Mouse (Mus musculus): ENCODE measurements at regions not wholly inside any gene's neighbourhood (a gene's known extent, or its start where the extent isn't known, plus 50 kb on each side); places are given as distances from the start of the nearest gene placed in this dataset.

GRCm38 (mm10) chr13:102598181-102598580 lies 95.2 kb upstream of the Cd180 start:
- ATAC-seq (ENCODE audit: low FRiP score), result no peak

GRCm38 (mm10) chr13:102599602-102600001 lies 93.8 kb upstream of the Cd180 start:
- H3K4me2 ChIP-seq (replicated peaks; ENCODE audit: low read depth, low read length), result no peak overlapping the region
- DNase-seq (ENCODE audit: low spot score) (peak; percentile 20), ATAC-seq (ENCODE audit: low FRiP score) (peak; percentile 74)
- H3K27ac ChIP-seq (ENCODE audit: low read depth, low read length), result no peak overlapping the region
- no peaks in the 10 kb centered on the region for H3K4me1 ChIP-seq (replicated peaks; ENCODE audit: control insufficient read depth, insufficient read depth, low read length)
- no peaks in the 10 kb centered on the region for H3K36me3 ChIP-seq (ENCODE audit: control insufficient read depth, insufficient read depth, low read length)
- H3K27me3 ChIP-seq (ENCODE audit: control insufficient read depth, insufficient read depth, low read length), result no peaks in the 10 kb centered on the region
- no peak overlapping the region for H3K4me3 ChIP-seq (ENCODE audit: low read depth, low read length)
- no peaks in the 10 kb centered on the region for H3K9me3 ChIP-seq (ENCODE audit: control insufficient read depth, low read length)
- H3K9ac ChIP-seq (ENCODE audit: low read depth, low read length), result no peak overlapping the region
- WGBS, result 50% methylated on average over 3 of the region's 3 CpGs

More at GRCm38 (mm10) chr13:102598181-102598580, 95.2 kb upstream of the Cd180 start:
- H3K9ac ChIP-seq (ENCODE audit: low read depth, low read length), result no peak overlapping the region
- H3K27ac ChIP-seq (ENCODE audit: low read depth, low read length), result no peak overlapping the region
- H3K4me3 ChIP-seq (ENCODE audit: low read depth, low read length), result no peak overlapping the region
- H3K4me2 ChIP-seq (replicated peaks; ENCODE audit: low read depth, low read length), result no peak overlapping the region
- no peaks in the 10 kb centered on the region for H3K4me1 ChIP-seq (replicated peaks; ENCODE audit: control insufficient read depth, insufficient read depth, low read length)
- H3K27me3 ChIP-seq (ENCODE audit: control insufficient read depth, insufficient read depth, low read length), result no peaks in the 10 kb centered on the region
- no peaks in the 10 kb centered on the region for H3K36me3 ChIP-seq (ENCODE audit: control insufficient read depth, insufficient read depth, low read length)
- WGBS, result 75% methylated on average over 5 of the region's 5 CpGs
- no peaks in the 10 kb centered on the region for H3K9me3 ChIP-seq (ENCODE audit: control insufficient read depth, low read length)
- DNase-seq (ENCODE audit: low spot score), result no peak

- Histone ChIP-seq H3K4me3 (ENCODE audit: low read depth, low read length) (no peak overlapping the region), H3K9me3 (ENCODE audit: control insufficient read depth, low read length) (no peaks in the 10 kb centered on the region), H3K9ac (ENCODE audit: low read depth, low read length) (no peak overlapping the region), H3K27ac (ENCODE audit: low read depth, low read length) (no peak overlapping the region), H3K4me1 (replicated peaks; ENCODE audit: control insufficient read depth, insufficient read depth, low read length) (no peaks in the 10 kb centered on the region), H3K36me3 (ENCODE audit: control insufficient read depth, insufficient read depth, low read length) (no peaks in the 10 kb centered on the region), H3K4me2 (replicated peaks; ENCODE audit: low read depth, low read length) (no peak overlapping the region), H3K27me3 (ENCODE audit: control insufficient read depth, insufficient read depth, low read length) (no peaks in the 10 kb centered on the region)
- DNase-seq (ENCODE audit: low spot score) (peak; percentile 25), ATAC-seq (ENCODE audit: low FRiP score) (peak; percentile 47; the same call in 1 of the 2 replicates)
- WGBS, result 41% methylated on average over 4 of the region's 4 CpGs
Observed at GRCm38 (mm10) chr13:102600026-102600425, 93.3 kb upstream of the Cd180 start.

GRCm38 (mm10) chr13:102624461-102624860 lies 68.9 kb upstream of the Cd180 start:
- DNase-seq (ENCODE audit: low spot score), result no peak
- WGBS, result 78% methylated on average over 2 of the region's 2 CpGs
- no peak for ATAC-seq (ENCODE audit: low FRiP score)

GRCm38 (mm10) chr13:102625171-102625835 lies 68.1 kb upstream of the Cd180 start:
- Histone ChIP-seq H3K4me2 (replicated peaks; ENCODE audit: low read depth, low read length) (no peak overlapping the region), H3K9ac (ENCODE audit: low read depth, low read length) (no peak overlapping the region), H3K9me3 (ENCODE audit: control insufficient read depth, low read length) (no peaks in the 10 kb centered on the region), H3K27ac (ENCODE audit: low read depth, low read length) (no peak overlapping the region), H3K4me1 (replicated peaks; ENCODE audit: control insufficient read depth, insufficient read depth, low read length) (no peaks in the 10 kb centered on the region), H3K36me3 (ENCODE audit: control insufficient read depth, insufficient read depth, low read length) (no peaks in the 10 kb centered on the region), H3K27me3 (ENCODE audit: control insufficient read depth, insufficient read depth, low read length) (no peaks in the 10 kb centered on the region), H3K4me3 (ENCODE audit: low read depth, low read length) (no peak overlapping the region)
- DNase-seq (ENCODE audit: low spot score), result peak; percentile 60
- WGBS, result 71% methylated on average over 8 of the region's 8 CpGs
- ATAC-seq (ENCODE audit: low FRiP score), result no peak

More at GRCm38 (mm10) chr13:102624461-102624860, 68.9 kb upstream of the Cd180 start:
- no peak overlapping the region for H3K9ac ChIP-seq (ENCODE audit: low read depth, low read length)
- no peak overlapping the region for H3K4me3 ChIP-seq (ENCODE audit: low read depth, low read length)
- H3K9me3 ChIP-seq (ENCODE audit: control insufficient read depth, low read length), result no peaks in the 10 kb centered on the region
- H3K27me3 ChIP-seq (ENCODE audit: control insufficient read depth, insufficient read depth, low read length), result no peaks in the 10 kb centered on the region
- H3K27ac ChIP-seq (ENCODE audit: low read depth, low read length), result no peak overlapping the region
- H3K4me1 ChIP-seq (replicated peaks; ENCODE audit: control insufficient read depth, insufficient read depth, low read length), result no peaks in the 10 kb centered on the region
- H3K36me3 ChIP-seq (ENCODE audit: control insufficient read depth, insufficient read depth, low read length), result no peaks in the 10 kb centered on the region
- no peak overlapping the region for H3K4me2 ChIP-seq (replicated peaks; ENCODE audit: low read depth, low read length)

- no peak overlapping the region for H3K27ac ChIP-seq (ENCODE audit: low read depth, low read length)
- no peaks in the 10 kb centered on the region for H3K27me3 ChIP-seq (ENCODE audit: control insufficient read depth, insufficient read depth, low read length)
- no peaks in the 10 kb centered on the region for H3K36me3 ChIP-seq (ENCODE audit: control insufficient read depth, insufficient read depth, low read length)
- DNase-seq (ENCODE audit: low spot score), result no peak
- ATAC-seq (ENCODE audit: low FRiP score), result no peak
- 65% methylated on average over 5 of the region's 5 CpGs for WGBS
- H3K4me3 ChIP-seq (ENCODE audit: low read depth, low read length), result no peak overlapping the region
- no peaks in the 10 kb centered on the region for H3K4me1 ChIP-seq (replicated peaks; ENCODE audit: control insufficient read depth, insufficient read depth, low read length)
- no peaks in the 10 kb centered on the region for H3K9me3 ChIP-seq (ENCODE audit: control insufficient read depth, low read length)
- H3K9ac ChIP-seq (ENCODE audit: low read depth, low read length), result no peak overlapping the region
- no peak overlapping the region for H3K4me2 ChIP-seq (replicated peaks; ENCODE audit: low read depth, low read length)
Observed at GRCm38 (mm10) chr13:102625836-102626340, 67.5 kb upstream of the Cd180 start.

- H3K27me3 ChIP-seq (ENCODE audit: control insufficient read depth, insufficient read depth, low read length), result no peaks in the 10 kb centered on the region
- DNase-seq (ENCODE audit: low spot score) (no peak), ATAC-seq (ENCODE audit: low FRiP score) (no peak)
- no peak overlapping the region for H3K4me2 ChIP-seq (replicated peaks; ENCODE audit: low read depth, low read length)
- H3K9ac ChIP-seq (ENCODE audit: low read depth, low read length), result no peak overlapping the region
- H3K4me3 ChIP-seq (ENCODE audit: low read depth, low read length), result no peak overlapping the region
- no peaks in the 10 kb centered on the region for H3K4me1 ChIP-seq (replicated peaks; ENCODE audit: control insufficient read depth, insufficient read depth, low read length)
- 85% methylated on average over 4 of the region's 4 CpGs for WGBS
- H3K36me3 ChIP-seq (ENCODE audit: control insufficient read depth, insufficient read depth, low read length), result no peaks in the 10 kb centered on the region
- H3K9me3 ChIP-seq (ENCODE audit: control insufficient read depth, low read length), result no peaks in the 10 kb centered on the region
- H3K27ac ChIP-seq (ENCODE audit: low read depth, low read length), result no peak overlapping the region
Observed at GRCm38 (mm10) chr13:102627786-102628185, 65.6 kb upstream of the Cd180 start.

GRCm38 (mm10) chr13:102629176-102629575 lies 64.2 kb upstream of the Cd180 start:
- no peak overlapping the region for H3K9ac ChIP-seq (ENCODE audit: low read depth, low read length)
- no peaks in the 10 kb centered on the region for H3K36me3 ChIP-seq (ENCODE audit: control insufficient read depth, insufficient read depth, low read length)
- DNase-seq (ENCODE audit: low spot score) (no peak), ATAC-seq (ENCODE audit: low FRiP score) (no peak; the same call in 1 of the 2 replicates)
- no peak overlapping the region for H3K4me3 ChIP-seq (ENCODE audit: low read depth, low read length)
- H3K9me3 ChIP-seq (ENCODE audit: control insufficient read depth, low read length), result no peaks in the 10 kb centered on the region
- no peak overlapping the region for H3K4me2 ChIP-seq (replicated peaks; ENCODE audit: low read depth, low read length)
- H3K27ac ChIP-seq (ENCODE audit: low read depth, low read length), result no peak overlapping the region
- H3K27me3 ChIP-seq (ENCODE audit: control insufficient read depth, insufficient read depth, low read length), result no peaks in the 10 kb centered on the region
- no peaks in the 10 kb centered on the region for H3K4me1 ChIP-seq (replicated peaks; ENCODE audit: control insufficient read depth, insufficient read depth, low read length)
- WGBS, result 43% methylated on average over 7 of the region's 7 CpGs

Measured in hindbrain, embryonic 11.5 days (tissue).